21 mouse cellular contexts compared by ENCODE assay signal in genomic region chr8:75137536-75137935, GRCm38 (mm10). TPM values are rescaled to one million over a fixed set of nuclear protein-coding genes. Genes with fewer than 3 reads are reported as not detected.
DNase-seq lines count a peak whose midpoint lies in the region; ATAC-seq and TF ChIP-seq lines count a peak whose summit lies in the region.
"Had no signal": no experiment of that assay in that cellular context is flagged by ENCODE, and none has a peak within 500 bp of the region (broad histone marks: within the 10 kb centered on the region; RNA-seq: fewer than 3 reads in every experiment).

No protein-coding gene starts in this region.

- no peak overlapping the region for H3K4me3 ChIP-seq in lung, embryonic 14.5 days (ENCODE audit: low read depth, low read length)
- H3K4me3 ChIP-seq in lung, adult 2 months (replicated peaks; ENCODE audit: extremely low read depth, low read depth, low read length) = no peak overlapping the region
- no peak overlapping the region for H3K4me3 ChIP-seq in gastrocnemius, adult 2 months
- H3K4me3 ChIP-seq: embryonic facial prominence, embryonic 15.5 days; forebrain, embryonic 12.5 days; megakaryocyte, embryonic 14.5 days; myocyte had no signal

- no peak for TF ChIP-seq POLR2A in lung, adult 2 months (IDR thresholded peaks at IDR 0.05; ENCODE audit: borderline replicate concordance, extremely low read depth, low read depth, low read length)

- H3K27me3 ChIP-seq in lung, embryonic 14.5 days (ENCODE audit: insufficient read depth, low read length) = no peaks in the 10 kb centered on the region
- H3K27me3 ChIP-seq: embryonic facial prominence, embryonic 15.5 days; forebrain, embryonic 12.5 days had no signal

- H3K4me1 ChIP-seq in lung, embryonic 14.5 days (ENCODE audit: insufficient read depth) = peaks cover 4% of the 10 kb centered on the region; the same call in 1 of the 2 replicates
- H3K4me1 ChIP-seq in lung, adult 2 months (ENCODE audit: control insufficient read depth, insufficient read depth, low read length) = no peaks in the 10 kb centered on the region
- H3K4me1 ChIP-seq: embryonic facial prominence, embryonic 15.5 days; forebrain, embryonic 12.5 days had no signal

- DNase-seq in lung, embryonic 14.5 days = peak; percentile 6
- DNase-seq in lung, adult 2 months = no peak
- peak; percentile 30 to 41 for DNase-seq in layer of hippocampus, adult 8-10 months (ENCODE audit: low spot score in 2 of 2)
- peak; percentile 53 for DNase-seq in layer of hippocampus, adult 9-11 months
- peak; percentile 48 for DNase-seq in right cerebral cortex, adult 18-20 months
- DNase-seq in gastrocnemius, adult 2 months = no peak
- no peak for DNase-seq in adrenal gland, postnatal 10 days
- no peak for DNase-seq in spleen, postnatal 10 days (ENCODE audit: low spot score in 2 of 2)
- DNase-seq: adrenal gland, adult 2 months; cerebellum, adult 9-10 months; gastrocnemius, postnatal 14 days; kidney, adult 9 months; kidney, postnatal 4 days; thymus, postnatal 25 days had no signal

- no peak overlapping the region for H3K4me2 ChIP-seq in lung, embryonic 14.5 days
- H3K4me2 ChIP-seq: embryonic facial prominence, embryonic 15.5 days; forebrain, embryonic 12.5 days; heart, embryonic 11.5 days had no signal

- no peaks in the 10 kb centered on the region for H3K36me3 ChIP-seq in lung, embryonic 14.5 days (ENCODE audit: insufficient read depth)
- H3K36me3 ChIP-seq: embryonic facial prominence, embryonic 15.5 days; forebrain, embryonic 12.5 days had no signal

- H3K27ac ChIP-seq in lung, embryonic 14.5 days (ENCODE audit: low read depth) = no peak overlapping the region
- no peak overlapping the region for H3K27ac ChIP-seq in gastrocnemius, adult 2 months
- H3K27ac ChIP-seq: embryonic facial prominence, embryonic 15.5 days; forebrain, embryonic 12.5 days had no signal

- H3K9ac ChIP-seq in lung, embryonic 14.5 days = no peak overlapping the region
- H3K9ac ChIP-seq: embryonic facial prominence, embryonic 15.5 days; forebrain, embryonic 12.5 days had no signal

- WGBS in lung, embryonic 14.5 days = 66% methylated on average over 3 of the region's 3 CpGs
- WGBS in lung, adult 2 months = 83% methylated on average over 3 of the region's 3 CpGs

- ATAC-seq in lung, embryonic 14.5 days (ENCODE audit: insufficient read depth) = no peak
- ATAC-seq: CD4-positive, CD25-positive, alpha-beta regulatory T cell, adult 4 months; hindbrain, embryonic 16.5 days had no signal

- H3K9me3 ChIP-seq in lung, embryonic 14.5 days (ENCODE audit: low read depth, low read length) = no peaks in the 10 kb centered on the region
- H3K9me3 ChIP-seq: embryonic facial prominence, embryonic 15.5 days; forebrain, embryonic 12.5 days; megakaryocyte, embryonic 14.5 days had no signal

- intact Hi-C loops in gastrocnemius, adult 2 months (cut with DNase I) = no loop called here

- TF ChIP-seq CTCF in lung, embryonic 14.5 days (IDR thresholded peaks at IDR 0.05; ENCODE audit: low read depth) = no peak
- no peak for TF ChIP-seq CTCF in lung, adult 2 months (IDR thresholded peaks at IDR 0.05; ENCODE audit: insufficient read depth, low read length)
- TF ChIP-seq CTCF in gastrocnemius, adult 2 months (IDR thresholded peaks at IDR 0.05) = no peak

RNA-seq across cellular contexts. Expression of gene Mcm5, which starts 28.2 kb away (rescaled TPM):
- 210 and 227 TPM in 2 replicates for polyA plus RNA-seq in lung, embryonic 14.5 days (2014; fragmentation: Nextera tagmentation; extraction: Ambion mirVana)
- polyA plus RNA-seq in lung, adult 2 months (2012; rRNA removed) = 8.0 and 9.2 TPM in 2 replicates
- 1 to 10 TPM; 6.0 to 7.6 (median 6.4) TPM for total RNA-seq in layer of hippocampus, adult 8-10 months (2022)
- total RNA-seq in gastrocnemius, adult 2 months (2021) = 1 to 10 TPM in 1 of 2 experiments, under 1 TPM in 1; 0.89 to 1.1 TPM
- 10 to 100 TPM; 25.6 to 40.0 TPM for total RNA-seq in adrenal gland, postnatal 10 days (2021)

RNA-seq across cellular contexts. Expression of gene Hmox1, which starts 44.1 kb away (rescaled TPM):
- polyA plus RNA-seq in lung, embryonic 14.5 days (2014; fragmentation: Nextera tagmentation; extraction: Ambion mirVana) = 24.6 and 26.3 TPM in 2 replicates
- polyA plus RNA-seq in lung, adult 2 months (2012; rRNA removed) = 40.0 and 58.0 TPM in 2 replicates
- 10 to 100 TPM in 2 of 4 experiments, 1 to 10 TPM in 2; 4.9 to 14.6 (median 9.5) TPM for total RNA-seq in layer of hippocampus, adult 8-10 months (2022)
- 1 to 10 TPM; 5.8 to 7.4 TPM for total RNA-seq in gastrocnemius, adult 2 months (2021)
- total RNA-seq in adrenal gland, postnatal 10 days (2021) = 10 to 100 TPM; 27.3 to 35.5 TPM

Comparison
In these comparisons a context has a peak if more than half of its experiments do, and no peak if none do; other contexts are left out.
1. DNase-seq: peak in lung, embryonic 14.5 days (single experiment), layer of hippocampus, adult 8-10 months (2 of 2), layer of hippocampus, adult 9-11 months (single experiment) and right cerebral cortex, adult 18-20 months (single experiment); none in lung, adult 2 months (single experiment), gastrocnemius, adult 2 months (single experiment), adrenal gland, postnatal 10 days (single experiment) and spleen, postnatal 10 days (0 of 2).